Mouse (Mus musculus) CD8-positive naive resting alpha-beta T cell, adult 2 months (primary cell): Measurements from ENCODE around the gene Sh3bp5.
A peak's percentile ranks its signal among the peaks of the same experiment; 100 is the strongest.

Experiments used
- DNase-seq, 2 experiments: peaks; one replicate each; pipeline ENCODE4 v3.0.0; 2022; ENCODE audit warnings: low read depth in 2 of 2, low spot score in 2 of 2

Gene Sh3bp5

GRCm38 (mm10) chr14:31410737-31411136, 25.1 kb downstream of the Sh3bp5 start:
- DNase-seq = no peak

GRCm38 (mm10) chr14:31410123-31410724, 25.7 kb downstream of the Sh3bp5 start:
- no peak for DNase-seq

- DNase-seq = no peak
Measured at GRCm38 (mm10) chr14:31408666-31409065, 27.2 kb downstream of the Sh3bp5 start.

- no peak for DNase-seq
Measured at GRCm38 (mm10) chr14:31407911-31408604, 27.8 kb downstream of the Sh3bp5 start.

- DNase-seq = no peak
Measured at GRCm38 (mm10) chr14:31407208-31407607, 28.7 kb downstream of the Sh3bp5 start.

- DNase-seq = no peak
Measured at GRCm38 (mm10) chr14:31406154-31406810, 29.6 kb downstream of the Sh3bp5 start.

- no peak for DNase-seq
Measured at GRCm38 (mm10) chr14:31405652-31406051, 30.2 kb downstream of the Sh3bp5 start.

GRCm38 (mm10) chr14:31404663-31405062, 31.2 kb downstream of the Sh3bp5 start:
- no peak for DNase-seq

GRCm38 (mm10) chr14:31403995-31404394, 31.9 kb downstream of the Sh3bp5 start:
- DNase-seq = no peak

GRCm38 (mm10) chr14:31403556-31403955, 32.3 kb downstream of the Sh3bp5 start:
- no peak for DNase-seq

GRCm38 (mm10) chr14:31402693-31403092, 33.2 kb downstream of the Sh3bp5 start:
- DNase-seq = no peak

GRCm38 (mm10) chr14:31401918-31402427, 33.9 kb downstream of the Sh3bp5 start:
- DNase-seq = no peak

GRCm38 (mm10) chr14:31400896-31401295, 35.0 kb downstream of the Sh3bp5 start:
- no peak for DNase-seq

- no peak for DNase-seq
Measured at GRCm38 (mm10) chr14:31400246-31400645, 35.6 kb downstream of the Sh3bp5 start.

GRCm38 (mm10) chr14:31399271-31399670, 36.6 kb downstream of the Sh3bp5 start:
- DNase-seq = peak; percentile 77 to 87

- peak; percentile 47 to 54 for DNase-seq
Measured at GRCm38 (mm10) chr14:31398819-31399218, 37.1 kb downstream of the Sh3bp5 start.

GRCm38 (mm10) chr14:31397791-31398595, 37.9 kb downstream of the Sh3bp5 start:
- DNase-seq = no peak

GRCm38 (mm10) chr14:31397353-31397752, 38.5 kb downstream of the Sh3bp5 start:
- no peak for DNase-seq

GRCm38 (mm10) chr14:31396428-31396827, 39.5 kb downstream of the Sh3bp5 start:
- DNase-seq = no peak

- DNase-seq = no peak
Measured at GRCm38 (mm10) chr14:31395629-31396199, 40.2 kb downstream of the Sh3bp5 start.
